Mouse (Mus musculus) megakaryocyte, adult 5-6 weeks (primary cell): Measurements from ENCODE around the gene Kirrel2. TPM values are rescaled to one million over a fixed set of nuclear protein-coding genes. Genes with fewer than 3 reads are reported as not detected.

Experiments
- ATAC-seq: 2 replicates; pipeline ENCODE4 v1.8.0; 2016; ENCODE audit warnings: mild to moderate bottlenecking, inconsistent platforms; ENCODE audit not compliant: poor library complexity, severe bottlenecking
- total RNA-seq, 2 experiments: library from RNA; stranded (forward) in 1 of 2; stranded (reverse) in 1 of 2; fragments of 153-499, 151-499 nt in 1 of 2; fragments of 221-1000, 200-1000 nt in 1 of 2; gene quantifications; 2 replicates each; pipeline versions ENCODE4 v1.2.3 to v1.2.4; 2015 to 2017

The Kirrel2 gene
- total RNA-seq, 2 experiments from 2014 or later: 0.07 TPM; not detected in 1

GRCm38 (mm10) chr7:30419561-30420499, 37.7 kb downstream of the Kirrel2 start, which contains the start of gene Hcst:
Gene Hcst (minus strand): TSS chr7:30419854.
- ATAC-seq: peak; percentile 57

GRCm38 (mm10) chr7:30417856-30418255, 39.6 kb downstream of the Kirrel2 start:
- 0 out of 2 replicates have a peak, but pooled peaks have one; percentile 5 for ATAC-seq

- ATAC-seq: peak; percentile 72
Observed at GRCm38 (mm10) chr7:30413596-30413995, 43.9 kb downstream of the Kirrel2 start, which contains the start of gene Tyrobp. Gene Tyrobp (plus strand): TSS chr7:30413760.

- peak; percentile 66 for ATAC-seq
Observed at GRCm38 (mm10) chr7:30412735-30413147, 44.7 kb downstream of the Kirrel2 start.

GRCm38 (mm10) chr7:30411023-30411422, 46.5 kb downstream of the Kirrel2 start:
- peak; percentile 31 for ATAC-seq

- ATAC-seq: no peak
Observed at GRCm38 (mm10) chr7:30409789-30410188, 47.7 kb downstream of the Kirrel2 start.

GRCm38 (mm10) chr7:30408639-30409038, 48.9 kb downstream of the Kirrel2 start:
- ATAC-seq: no peak

GRCm38 (mm10) chr7:30402343-30402742, 55.1 kb downstream of the Kirrel2 start:
- ATAC-seq: no peak

GRCm38 (mm10) chr7:30399671-30400070, 57.8 kb downstream of the Kirrel2 start:
- ATAC-seq: no peak

Other genes with a start within 250 kb of the Kirrel2 start
Only the 30 nearest of the 34 such genes appear.
- 0.36 and 0.51 TPM in 2 replicates for gene Thap8, start 177.6 kb downstream of the Kirrel2 start, total RNA-seq (2015)
- 0.84 and 1.1 TPM in 2 replicates for gene Thap8, start 177.6 kb downstream of the Kirrel2 start, total RNA-seq (2017)
- 13.3 and 19.5 TPM in 2 replicates for gene Wdr62, start 177.3 kb downstream of the Kirrel2 start, total RNA-seq (2015)
- 6.8 and 10.5 TPM in 2 replicates for gene Wdr62, start 177.3 kb downstream of the Kirrel2 start, total RNA-seq (2017)
- 0.04 TPM in 1 of 2 replicates, not detected in the other for gene Clip3, start 166.0 kb downstream of the Kirrel2 start, total RNA-seq (2015)
- not detected in 2 replicates for gene Clip3, start 166.0 kb downstream of the Kirrel2 start, total RNA-seq (2017)
- gene Alkbh6, start 149.0 kb downstream of the Kirrel2 start, total RNA-seq (2015): 18.2 and 24.2 TPM in 2 replicates
- gene Alkbh6, start 149.0 kb downstream of the Kirrel2 start, total RNA-seq (2017): 19.0 and 22.3 TPM in 2 replicates
- 0.58 and 1.9 TPM in 2 replicates for gene Syne4, start 142.9 kb downstream of the Kirrel2 start, total RNA-seq (2015)
- 0.49 and 1.1 TPM in 2 replicates for gene Syne4, start 142.9 kb downstream of the Kirrel2 start, total RNA-seq (2017)
- 0.11 TPM in 1 of 2 replicates, not detected in the other for gene E130208F15Rik, start 135.9 kb downstream of the Kirrel2 start, total RNA-seq (2015)
- gene E130208F15Rik, start 135.9 kb downstream of the Kirrel2 start, total RNA-seq (2017): 0.57 and 0.88 TPM in 2 replicates
- 3.7 and 5.1 TPM in 2 replicates for gene Sdhaf1, start 133.8 kb downstream of the Kirrel2 start, total RNA-seq (2015)
- gene Sdhaf1, start 133.8 kb downstream of the Kirrel2 start, total RNA-seq (2017): 5.8 and 5.9 TPM in 2 replicates
- gene Lrfn3, start 94.9 kb downstream of the Kirrel2 start, total RNA-seq (2015): 0.11 TPM in 1 of 2 replicates, not detected in the other
- not detected in 2 replicates for gene Lrfn3, start 94.9 kb downstream of the Kirrel2 start, total RNA-seq (2017)
- gene Tyrobp, start 43.9 kb downstream of the Kirrel2 start, total RNA-seq (2015): 2,723 and 2,838 TPM in 2 replicates
- gene Tyrobp, start 43.9 kb downstream of the Kirrel2 start, total RNA-seq (2017): 1,463 and 1,715 TPM in 2 replicates
- gene Hcst, start 37.8 kb downstream of the Kirrel2 start, total RNA-seq (2015): 45.8 and 47.6 TPM in 2 replicates
- 13.3 and 18.5 TPM in 2 replicates for gene Hcst, start 37.8 kb downstream of the Kirrel2 start, total RNA-seq (2017)
- gene Nfkbid, start 36.0 kb downstream of the Kirrel2 start, total RNA-seq (2015): 23.0 and 28.6 TPM in 2 replicates
- 13.3 and 17.2 TPM in 2 replicates for gene Nfkbid, start 36.0 kb downstream of the Kirrel2 start, total RNA-seq (2017)
- 0.07 and 0.25 TPM in 2 replicates for gene Aplp1, start 12.2 kb downstream of the Kirrel2 start, total RNA-seq (2015)
- gene Aplp1, start 12.2 kb downstream of the Kirrel2 start, total RNA-seq (2017): 0.08 TPM in 1 of 2 replicates, not detected in the other
- not detected in 2 replicates for gene Nphs1, start 625 bp upstream of the Kirrel2 start, total RNA-seq (2015)
- 0.29 TPM in 1 of 2 replicates, not detected in the other for gene Nphs1, start 625 bp upstream of the Kirrel2 start, total RNA-seq (2017)
- not detected in 2 replicates for gene Prodh2, start 35.9 kb upstream of the Kirrel2 start, total RNA-seq (2015)
- not detected in 2 replicates for gene Prodh2, start 35.9 kb upstream of the Kirrel2 start, total RNA-seq (2017)
- gene Arhgap33, start 77.4 kb upstream of the Kirrel2 start, total RNA-seq (2015): 7.0 and 10.6 TPM in 2 replicates
- 3.1 and 4.9 TPM in 2 replicates for gene Arhgap33, start 77.4 kb upstream of the Kirrel2 start, total RNA-seq (2017)
- 10.7 and 11.0 TPM in 2 replicates for gene Hspb6, start 94.5 kb upstream of the Kirrel2 start, total RNA-seq (2015)
- 3.8 and 5.2 TPM in 2 replicates for gene Hspb6, start 94.5 kb upstream of the Kirrel2 start, total RNA-seq (2017)
- gene Proser3, start 94.6 kb upstream of the Kirrel2 start, total RNA-seq (2015): 3.6 and 6.6 TPM in 2 replicates
- gene Proser3, start 94.6 kb upstream of the Kirrel2 start, total RNA-seq (2017): 2.4 and 2.6 TPM in 2 replicates
- gene Lin37, start 102.1 kb upstream of the Kirrel2 start, total RNA-seq (2015): 54.7 and 64.1 TPM in 2 replicates
- gene Lin37, start 102.1 kb upstream of the Kirrel2 start, total RNA-seq (2017): 13.0 and 22.4 TPM in 2 replicates
- 15.2 and 19.6 TPM in 2 replicates for gene U2af1l4, start 105.6 kb upstream of the Kirrel2 start, total RNA-seq (2015)
- gene U2af1l4, start 105.6 kb upstream of the Kirrel2 start, total RNA-seq (2017): 63.3 and 69.7 TPM in 2 replicates
- 1.0 and 2.1 TPM in 2 replicates for gene Gm49396, start 105.7 kb upstream of the Kirrel2 start, total RNA-seq (2015)
- gene Gm49396, start 105.7 kb upstream of the Kirrel2 start, total RNA-seq (2017): 3.6 and 3.8 TPM in 2 replicates
- gene Psenen, start 105.9 kb upstream of the Kirrel2 start, total RNA-seq (2015): 216 and 221 TPM in 2 replicates
- gene Psenen, start 105.9 kb upstream of the Kirrel2 start, total RNA-seq (2017): 154 and 162 TPM in 2 replicates
- gene Igflr1, start 107.7 kb upstream of the Kirrel2 start, total RNA-seq (2015): 4.6 and 8.0 TPM in 2 replicates
- gene Igflr1, start 107.7 kb upstream of the Kirrel2 start, total RNA-seq (2017): not detected in 2 replicates
- gene Kmt2b, start 131.0 kb upstream of the Kirrel2 start, total RNA-seq (2015): 60.9 and 78.2 TPM in 2 replicates
- gene Kmt2b, start 131.0 kb upstream of the Kirrel2 start, total RNA-seq (2017): 8.0 and 24.3 TPM in 2 replicates
- gene Zbtb32, start 141.2 kb upstream of the Kirrel2 start, total RNA-seq (2015): 0.78 TPM in 1 of 2 replicates, not detected in the other
- gene Zbtb32, start 141.2 kb upstream of the Kirrel2 start, total RNA-seq (2017): 2.0 and 2.9 TPM in 2 replicates
- gene Upk1a, start 155.2 kb upstream of the Kirrel2 start, total RNA-seq (2015): 0.60 TPM in 1 of 2 replicates, not detected in the other
- gene Upk1a, start 155.2 kb upstream of the Kirrel2 start, total RNA-seq (2017): not detected in 2 replicates
- 305 and 323 TPM in 2 replicates for gene Cox6b1, start 168.5 kb upstream of the Kirrel2 start, total RNA-seq (2015)
- gene Cox6b1, start 168.5 kb upstream of the Kirrel2 start, total RNA-seq (2017): 441 and 447 TPM in 2 replicates
- gene Etv2, start 178.2 kb upstream of the Kirrel2 start, total RNA-seq (2015): not detected in 2 replicates
- 0.59 TPM in 1 of 2 replicates, not detected in the other for gene Etv2, start 178.2 kb upstream of the Kirrel2 start, total RNA-seq (2017)
- gene Rbm42, start 192.6 kb upstream of the Kirrel2 start, total RNA-seq (2015): 50.2 and 50.4 TPM in 2 replicates
- 41.3 and 46.6 TPM in 2 replicates for gene Rbm42, start 192.6 kb upstream of the Kirrel2 start, total RNA-seq (2017)
- gene Haus5, start 207.3 kb upstream of the Kirrel2 start, total RNA-seq (2015): 22.4 and 22.9 TPM in 2 replicates
- 17.0 and 18.7 TPM in 2 replicates for gene Haus5, start 207.3 kb upstream of the Kirrel2 start, total RNA-seq (2017)
- gene Pmis2, start 213.9 kb upstream of the Kirrel2 start, total RNA-seq (2015): not detected in 2 replicates
- gene Pmis2, start 213.9 kb upstream of the Kirrel2 start, total RNA-seq (2017): not detected in 2 replicates